Mouse (Mus musculus) forebrain, embryonic 14.5 days (tissue): Measurements from ENCODE around the gene Sema4b. TPM values are rescaled to one million over a fixed set of nuclear protein-coding genes. Genes with fewer than 3 reads are reported as not detected.

Experiments used
- ATAC-seq: fragments of 200-750 bp; cut with Nextera tagmentation; 2 replicates; pipeline ENCODE4 v1.8.0; 2017; ENCODE audit warnings: mild to moderate bottlenecking, moderate library complexity
- DNase-seq: peaks from one replicate; pipeline ENCODE4 v3.0.0-alpha.2; 2015; ENCODE audit warnings: low spot score
- H3K27ac ChIP-seq: fragments of 300-500 bp; sonication (generic); 2 replicates; pipeline ENCODE4 v1.5.1; 2014; ENCODE audit warnings: low read depth, mild to moderate bottlenecking, control low read depth, low read length, moderate library complexity
- H3K27me3 ChIP-seq: fragments of 300-500 bp; sonication (generic); replicated peaks from 2 replicates; pipeline ENCODE4 v1.6.1; 2014; ENCODE audit warnings: low read length, control low read depth, mixed read lengths; ENCODE audit not compliant: control insufficient read depth, insufficient read depth
- H3K36me3 ChIP-seq: fragments of 300-500 bp; sonication (generic); 2 replicates; pipeline ENCODE4 v1.6.1; 2014; ENCODE audit warnings: low read length, control low read depth; ENCODE audit not compliant: control insufficient read depth, insufficient read depth
- H3K4me1 ChIP-seq: fragments of 300-500 bp; sonication (generic); 2 replicates; pipeline ENCODE4 v1.6.1; 2014; ENCODE audit warnings: antibody characterized with exemption, low read length, control low read depth; ENCODE audit not compliant: control insufficient read depth, insufficient read depth
- H3K4me2 ChIP-seq: fragments of 300-500 bp; sonication (generic); 2 replicates; pipeline ENCODE4 v1.6.1; 2014; ENCODE audit warnings: mild to moderate bottlenecking, control low read depth, low read length
- H3K4me3 ChIP-seq: fragments of 300-500 bp; sonication (generic); 2 replicates; pipeline ENCODE4 v1.5.1; 2014; ENCODE audit warnings: low read depth, low read length, control low read depth
- H3K9ac ChIP-seq: fragments of 300-500 bp; sonication (generic); 2 replicates; pipeline ENCODE4 v1.6.1; 2014; ENCODE audit warnings: mild to moderate bottlenecking, low read length, control low read depth, moderate library complexity
- H3K9me3 ChIP-seq: fragments of 300-500 bp; sonication (generic); replicated peaks from 2 replicates; pipeline ENCODE4 v1.6.1; 2016; ENCODE audit warnings: low read length, control low read depth, mixed read lengths; ENCODE audit not compliant: control insufficient read depth
- WGBS: fragments of 180-500 bp; shearing (Covaris S2); extraction: QIAGEN DNeasy Blood & Tissue Kit; methylation state at CpG from one replicate; pipeline ENCODE4 v1.1.7; 2014; 5-methylcytosine and 5-hydroxymethylcytosine counted together
- polyA plus RNA-seq: library from polyadenylated mRNA; unstranded; fragments of >200 nt; fragmentation: Nextera tagmentation; extraction: Ambion mirVana; gene quantifications from 2 replicates; pipeline ENCODE4 v1.2.1, GENCODE M21; 2014

Sema4b gene
- polyA plus RNA-seq, 1 experiment from 2014 or later, result 11.6 TPM

GRCm38 (mm10) chr7:80273456-80273855, 86.8 kb downstream of the Sema4b start:
- ATAC-seq (no peak), DNase-seq (no peak)
- Histone ChIP-seq H3K27me3 (no peaks in the 10 kb centered on the region), H3K27ac (no peak overlapping the region), H3K36me3 (peaks cover 51% of the 10 kb centered on the region), H3K9ac (no peak overlapping the region), H3K9me3 (peaks cover 14% of the 10 kb centered on the region), H3K4me3 (no peak overlapping the region), H3K4me1 (peaks cover 18% of the 10 kb centered on the region), H3K4me2 (no peak overlapping the region)
- WGBS, result 93% methylated on average over 2 of the region's 2 CpGs

Other genes starting within 250 kb of the Sema4b start
- gene Zfp710, start 162.0 kb upstream of the Sema4b start, polyA plus RNA-seq, result 17.6 and 18.3 TPM in 2 replicates
- 315 and 338 TPM in 2 replicates for gene Idh2, start 71.4 kb upstream of the Sema4b start, polyA plus RNA-seq
- 32.7 and 38.5 TPM in 2 replicates for gene Cib1, start 46.0 kb downstream of the Sema4b start, polyA plus RNA-seq
- 2.1 and 2.7 TPM in 2 replicates for gene Gdpgp1, start 46.0 kb downstream of the Sema4b start, polyA plus RNA-seq
- 0.87 and 1.2 TPM in 2 replicates for gene Ttll13, start 59.5 kb downstream of the Sema4b start, polyA plus RNA-seq
- 71.2 and 71.8 TPM in 2 replicates for gene Ngrn, start 74.4 kb downstream of the Sema4b start, polyA plus RNA-seq
- gene Vps33b, start 82.8 kb downstream of the Sema4b start, polyA plus RNA-seq, result 6.1 and 10.9 TPM in 2 replicates
- gene Prc1, start 107.6 kb downstream of the Sema4b start, polyA plus RNA-seq, result 102 and 125 TPM in 2 replicates
- 7.0 and 11.4 TPM in 2 replicates for gene Rccd1, start 137.6 kb downstream of the Sema4b start, polyA plus RNA-seq
- 29.6 and 36.4 TPM in 2 replicates for gene Unc45a, start 154.2 kb downstream of the Sema4b start, polyA plus RNA-seq
- 27.2 and 30.7 TPM in 2 replicates for gene Hddc3, start 156.3 kb downstream of the Sema4b start, polyA plus RNA-seq
- 7.6 and 10.5 TPM in 2 replicates for gene Man2a2, start 184.5 kb downstream of the Sema4b start, polyA plus RNA-seq
- 2.4 and 3.5 TPM in 2 replicates for gene Fes, start 201.1 kb downstream of the Sema4b start, polyA plus RNA-seq
- 3.9 and 4.1 TPM in 2 replicates for gene Furin, start 218.6 kb downstream of the Sema4b start, polyA plus RNA-seq